Mouse (Mus musculus) kidney, adult 11 months (tissue): Measurements from ENCODE around the gene Polr3h.

ENCODE experiments used
- DNase-seq: peaks from one replicate; pipeline ENCODE4 v3.0.0; 2022

Gene Polr3h

DNA sequence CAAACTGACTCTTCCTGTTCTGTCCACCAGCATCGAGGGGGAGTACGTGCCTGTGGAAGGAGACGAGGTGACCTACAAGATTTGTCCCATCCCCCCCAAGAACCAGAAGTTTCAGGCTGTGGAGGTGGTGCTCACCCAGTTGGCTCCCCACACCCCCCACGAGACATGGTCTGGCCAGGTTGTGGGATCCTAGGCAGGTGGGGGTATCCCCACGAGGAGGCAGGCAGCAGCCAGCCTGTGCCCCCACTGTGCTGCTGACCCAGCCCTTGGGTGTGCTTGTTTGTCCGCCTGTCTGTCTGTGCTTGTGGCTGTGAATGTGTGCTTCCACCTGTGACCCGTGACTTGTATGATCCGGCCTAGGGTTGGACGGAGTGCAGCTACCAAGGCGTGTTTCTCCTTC is 23.0 kb upstream of the Polr3h start:
- no peak for DNase-seq

DNA sequence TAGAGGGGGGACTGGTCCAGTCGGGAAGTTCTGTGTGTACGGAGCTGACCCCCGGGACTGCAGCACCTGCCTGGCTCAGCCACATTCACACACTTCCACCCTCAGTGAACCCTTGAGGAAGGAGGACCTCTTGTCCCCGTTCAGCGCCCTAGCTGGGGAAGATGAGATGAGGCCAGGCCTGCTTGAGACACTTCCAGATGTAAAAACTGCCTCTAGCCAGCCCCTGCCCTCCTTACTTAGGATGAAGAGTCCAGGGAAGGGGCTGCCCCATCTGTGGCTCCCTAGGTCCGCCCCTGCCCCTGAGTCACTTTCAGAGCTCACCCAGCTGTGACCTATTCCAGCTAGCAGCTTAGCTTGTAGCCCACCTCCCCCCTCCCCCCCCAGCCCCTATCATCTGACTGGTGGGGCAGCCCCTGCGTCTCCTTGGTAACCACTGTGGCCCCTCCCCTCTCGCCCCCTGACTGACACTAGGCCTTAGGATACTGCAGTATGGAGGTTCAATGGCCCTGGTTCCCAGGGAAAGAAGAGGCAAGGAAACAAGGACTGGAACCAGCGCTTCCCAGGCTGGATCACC is 17.2 kb upstream of the Polr3h start:
- no peak for DNase-seq

DNA sequence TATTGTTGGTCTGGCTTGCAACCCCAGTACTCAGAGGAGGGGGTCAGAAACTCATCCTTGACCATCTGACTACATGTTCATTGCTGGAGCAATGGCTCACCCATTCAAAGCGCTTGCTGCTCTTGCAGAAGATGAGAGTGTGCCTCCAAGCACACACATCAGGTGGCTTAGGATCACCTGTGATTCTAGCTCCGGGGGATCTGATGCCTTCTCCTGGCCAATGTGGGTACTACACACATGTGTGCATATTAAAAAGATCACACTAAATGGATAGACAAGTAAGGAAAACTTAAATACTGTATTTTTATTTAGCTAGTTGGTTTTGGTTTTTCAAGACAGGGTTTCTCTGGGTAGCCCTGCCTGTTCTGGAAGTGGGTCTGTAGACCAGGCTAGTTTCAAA is 15.0 kb upstream of the Polr3h start:
- DNase-seq, result no peak

DNA sequence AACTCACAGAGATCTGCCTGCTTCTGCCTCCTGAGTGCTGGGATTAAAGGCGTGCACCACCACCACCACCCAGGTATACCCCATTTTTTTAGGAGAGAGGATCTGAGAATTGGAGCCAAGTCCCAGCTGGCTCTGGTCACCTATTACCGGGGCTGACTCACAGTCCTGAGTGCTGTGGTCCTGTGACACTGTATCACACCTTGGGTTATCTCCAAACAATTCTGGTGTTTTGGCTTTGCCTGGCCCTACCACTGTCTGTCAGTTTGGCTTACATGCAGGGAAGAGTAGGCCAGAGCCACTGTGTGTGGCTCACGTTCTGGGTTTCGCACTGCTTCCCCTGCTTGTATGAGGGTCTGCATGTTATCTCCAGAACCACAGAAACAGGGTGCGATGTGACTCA is 14.2 kb upstream of the Polr3h start:
- DNase-seq, result no peak

DNA sequence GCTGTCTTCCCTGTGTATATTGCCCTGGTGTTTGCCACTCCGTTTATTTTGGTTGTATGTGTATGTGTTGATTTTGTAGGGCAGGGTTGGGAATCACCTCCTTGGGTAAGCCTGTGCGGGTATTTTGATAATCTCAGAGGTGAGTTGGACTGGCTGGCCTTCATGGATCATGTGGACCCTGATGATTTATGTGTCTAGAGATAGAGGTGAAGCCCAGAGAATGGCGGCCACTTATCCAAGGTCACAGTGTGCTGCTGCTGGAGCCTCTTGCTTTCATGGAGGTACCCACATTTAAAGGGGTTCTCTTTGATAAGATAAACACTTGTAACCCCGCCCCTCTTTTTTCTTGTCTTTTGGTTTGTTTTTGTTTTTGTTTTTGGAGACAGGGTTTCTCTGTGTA is 13.7 kb upstream of the Polr3h start:
- DNase-seq, result no peak

DNA sequence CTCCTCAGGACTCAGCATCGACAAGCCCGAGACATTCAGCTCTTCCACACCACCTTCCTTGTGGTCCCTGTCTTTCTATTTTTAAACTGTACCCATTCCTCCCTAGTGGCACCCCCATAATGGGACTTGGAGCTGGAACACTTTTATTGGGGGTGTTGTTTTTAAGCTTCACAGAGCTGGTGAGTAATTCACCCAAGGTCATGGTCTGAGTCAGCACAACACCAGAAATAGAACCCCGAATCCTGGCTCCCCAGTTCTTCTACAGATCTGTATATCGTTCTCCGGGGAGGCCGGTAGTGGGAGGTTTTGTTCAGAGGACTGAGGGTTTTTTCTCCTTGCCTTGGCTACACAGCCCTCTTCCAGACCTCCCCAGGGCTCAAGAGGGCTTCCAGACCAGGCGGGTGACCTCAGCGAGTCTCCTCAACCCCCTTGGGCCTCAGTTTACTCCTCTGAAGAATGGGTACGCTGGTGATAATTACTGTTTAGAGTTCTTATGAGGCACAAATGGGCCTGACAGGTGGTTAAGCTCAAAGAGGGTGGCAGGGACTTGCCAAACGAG is 13.2 kb upstream of the Polr3h start:
- no peak for DNase-seq

DNA sequence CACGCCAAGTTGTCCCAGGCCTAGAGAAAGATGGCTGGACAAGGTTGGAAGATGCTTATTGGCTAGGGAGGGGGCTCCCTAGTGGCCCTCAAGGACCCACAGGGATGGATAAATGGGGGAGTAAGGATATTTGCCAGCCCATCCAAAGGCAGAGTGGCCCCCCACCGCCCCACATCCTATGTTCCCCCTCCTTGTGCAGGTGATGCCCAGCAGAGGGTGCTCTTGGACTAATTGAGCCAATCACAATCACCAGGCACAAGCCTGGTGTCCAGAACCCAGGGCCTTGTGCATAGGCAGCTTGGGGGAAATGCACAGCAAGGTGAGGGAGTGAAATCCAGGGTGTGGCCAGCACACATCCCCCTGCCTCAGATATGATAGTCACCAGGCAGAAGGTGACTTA is 12.2 kb upstream of the Polr3h start:
- DNase-seq, result no peak

DNA sequence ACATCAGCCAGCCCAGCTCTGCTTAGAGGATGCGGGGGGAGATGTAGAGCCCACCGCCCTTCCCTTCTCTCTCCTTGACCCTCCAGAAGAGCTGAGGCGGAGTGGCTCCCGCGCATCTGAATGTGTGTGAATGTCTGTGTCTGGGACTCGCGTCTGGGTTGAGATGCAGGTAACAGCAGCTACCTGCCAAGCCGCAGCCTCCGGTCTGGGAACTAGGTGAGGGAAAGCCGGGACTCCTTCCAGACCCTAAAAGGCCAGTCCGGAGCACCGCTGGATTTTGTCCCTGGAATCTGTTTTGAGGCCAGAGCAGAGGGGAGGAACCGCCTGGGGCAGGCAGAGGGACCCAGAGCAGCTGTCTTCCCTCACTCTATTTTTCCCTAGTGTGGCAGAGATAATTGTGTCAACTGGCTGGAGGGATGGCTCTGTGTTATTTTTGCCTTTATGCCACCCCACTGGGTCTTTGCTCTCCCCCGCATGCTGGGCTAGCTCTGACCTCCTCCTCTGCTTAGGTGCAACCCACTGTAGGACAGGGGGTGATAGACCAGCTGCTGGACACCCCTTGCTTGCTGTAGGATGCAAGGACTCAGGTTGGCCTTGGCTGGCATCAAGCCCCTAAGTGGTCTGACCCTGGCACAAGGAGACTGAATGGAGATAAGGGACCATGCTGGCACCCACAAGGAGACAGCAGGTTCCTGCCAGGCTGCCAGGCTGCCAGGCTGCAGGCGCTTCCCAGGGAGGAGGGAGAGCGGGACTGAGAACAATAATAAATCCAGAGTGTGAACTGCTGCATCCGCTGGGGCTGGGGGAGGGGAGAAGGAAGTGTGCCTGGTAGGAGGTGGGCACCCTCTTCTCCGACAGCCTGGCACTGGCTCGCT is 11.3 kb upstream of the Polr3h start:
- no peak for DNase-seq

DNA sequence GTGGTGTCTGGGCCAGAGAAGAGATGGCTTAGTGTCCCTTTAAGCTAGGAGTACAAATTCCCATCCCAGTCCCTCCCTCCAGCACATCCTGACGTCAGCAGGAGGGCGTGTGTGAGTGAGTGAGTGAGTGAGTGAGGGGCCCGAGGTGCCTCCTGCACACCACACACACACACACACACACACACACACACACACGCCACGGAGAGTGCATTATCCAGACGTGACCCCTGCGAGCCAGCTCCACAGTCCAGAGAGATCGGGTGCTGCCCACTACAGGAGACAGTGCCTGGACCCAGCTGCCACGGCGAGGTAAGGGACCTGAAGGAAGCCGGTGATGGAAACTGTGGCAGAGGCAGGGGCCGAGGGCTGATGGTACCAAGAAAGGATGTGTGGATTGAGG is 10.6 kb upstream of the Polr3h start, which contains the start of gene Csdc2:
Gene Csdc2 (plus strand): TSS at position 81 of the 400 bp plus-strand sequence.
- DNase-seq, result peak; percentile 49

DNA sequence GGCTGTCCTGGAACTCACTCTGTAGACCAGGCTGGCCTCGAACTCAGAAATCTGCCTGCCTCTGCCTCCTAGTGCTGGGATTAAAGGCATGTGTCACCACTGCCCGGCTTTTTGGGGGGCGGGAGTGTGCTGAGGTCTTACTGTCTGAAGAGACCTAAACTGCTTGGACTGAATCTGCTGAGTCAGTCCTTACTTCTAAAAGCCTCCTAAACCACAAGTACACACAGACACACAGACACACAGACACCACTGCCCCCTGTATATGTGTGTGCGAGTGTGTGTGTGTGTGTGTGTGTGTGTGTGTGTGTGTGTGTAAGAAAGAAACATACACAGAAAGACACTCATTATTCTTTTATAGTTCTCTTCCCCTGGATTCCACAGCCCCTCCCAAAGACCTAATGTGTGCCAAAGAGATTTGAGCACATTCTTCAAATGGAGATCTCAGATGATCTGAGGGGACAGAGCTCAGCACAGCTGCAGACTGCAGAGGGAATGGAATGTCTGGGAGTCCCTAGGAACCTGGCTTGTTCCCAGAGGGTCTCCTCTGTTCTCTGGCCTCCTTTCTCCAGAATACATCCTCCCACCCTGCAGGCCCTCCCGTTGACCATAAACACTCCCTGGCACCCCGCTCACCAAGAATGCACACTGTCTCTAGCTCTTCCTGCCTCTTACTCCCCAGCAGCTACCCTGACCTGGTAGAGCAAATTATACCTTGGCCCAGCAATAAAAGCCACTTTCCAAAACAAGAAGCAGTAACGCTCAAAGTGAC is 10.0 kb upstream of the Polr3h start:
- DNase-seq, result no peak

DNA sequence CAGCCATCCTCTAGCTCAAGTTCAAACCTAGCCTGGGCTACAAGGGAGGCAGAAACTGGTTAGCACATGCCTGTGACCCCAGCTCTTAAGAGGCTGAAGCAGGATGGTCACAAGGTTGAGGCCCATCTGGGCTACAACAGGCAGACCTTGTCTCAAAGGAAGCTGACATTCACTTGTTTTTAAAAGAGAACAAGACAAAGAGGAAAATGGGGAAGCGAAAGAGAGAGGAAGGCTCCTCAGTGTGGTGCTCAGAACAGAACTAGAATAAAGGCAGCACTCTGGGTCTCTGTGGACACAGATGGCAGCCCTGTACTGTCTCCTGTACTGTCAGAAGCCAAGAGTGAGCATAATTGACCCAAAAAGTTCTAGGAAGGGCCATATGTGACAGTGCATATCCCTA is 7.9 kb upstream of the Polr3h start:
- DNase-seq, result no peak

DNA sequence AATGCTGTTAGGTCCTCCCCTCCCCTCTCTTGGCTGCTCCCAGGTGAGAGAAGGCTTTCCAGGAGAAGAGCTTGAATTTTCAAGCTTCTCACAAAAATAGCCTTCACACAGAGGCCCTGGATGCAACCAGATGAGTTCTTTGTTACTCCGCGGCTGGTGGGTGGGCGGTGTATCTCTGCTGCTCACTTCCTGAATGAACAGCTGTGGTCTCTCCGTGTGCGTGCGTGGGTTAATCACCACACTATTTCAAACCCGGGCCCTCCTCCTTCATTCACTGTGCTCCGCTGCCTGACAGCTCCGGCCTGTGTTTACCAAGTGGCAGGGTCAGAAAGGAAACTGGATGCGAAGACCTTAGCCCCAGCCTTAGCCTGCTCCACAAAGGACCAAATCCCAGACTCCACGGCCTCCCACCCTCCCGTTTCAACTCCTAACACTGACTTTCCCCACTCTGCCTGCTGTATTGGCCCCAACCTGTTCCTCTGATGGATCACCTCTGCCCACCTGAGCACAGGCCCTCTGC is 7.0 kb upstream of the Polr3h start:
- no peak for DNase-seq

DNA sequence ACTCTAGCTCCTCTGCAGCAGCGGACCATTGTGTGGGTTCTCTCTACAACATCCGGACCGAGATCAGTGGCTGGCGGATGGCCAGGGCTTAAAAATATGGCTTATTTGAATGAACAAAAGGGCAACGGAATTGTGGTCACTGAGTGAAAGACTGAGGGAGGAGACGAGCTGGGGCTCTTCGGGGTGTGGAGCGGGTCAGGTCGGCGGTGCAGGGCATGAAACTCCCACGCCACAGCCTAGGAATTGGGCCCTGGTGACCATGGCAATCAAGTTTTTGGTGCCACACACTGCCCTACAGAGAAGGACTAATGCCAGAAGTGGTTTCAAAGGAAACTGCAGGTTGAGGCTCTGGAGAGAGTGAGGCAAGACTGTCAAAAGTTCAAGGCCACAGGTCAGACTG is 2.2 kb upstream of the Polr3h start:
- DNase-seq, result peak; percentile 69

DNA sequence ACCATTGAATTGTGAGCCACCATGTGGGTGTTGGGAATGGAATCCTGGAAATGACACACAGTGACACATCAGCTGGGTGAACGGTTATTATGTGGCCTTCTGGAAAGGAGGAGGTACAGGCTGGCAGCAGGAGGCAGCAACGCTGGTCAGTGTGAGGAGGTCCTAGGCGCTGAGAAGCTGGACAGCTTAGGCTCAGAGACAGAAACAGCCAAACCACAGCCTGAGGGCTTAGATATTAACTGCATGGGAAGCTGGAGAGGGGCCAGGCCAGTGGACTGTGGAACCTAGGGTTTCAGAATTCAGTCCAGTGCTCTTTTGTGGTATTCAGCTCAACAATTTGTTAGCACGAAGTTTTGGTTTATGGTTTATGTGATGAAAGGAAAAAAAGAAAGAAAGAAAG is 1.7 kb upstream of the Polr3h start:
- DNase-seq, result peak; percentile 86

DNA sequence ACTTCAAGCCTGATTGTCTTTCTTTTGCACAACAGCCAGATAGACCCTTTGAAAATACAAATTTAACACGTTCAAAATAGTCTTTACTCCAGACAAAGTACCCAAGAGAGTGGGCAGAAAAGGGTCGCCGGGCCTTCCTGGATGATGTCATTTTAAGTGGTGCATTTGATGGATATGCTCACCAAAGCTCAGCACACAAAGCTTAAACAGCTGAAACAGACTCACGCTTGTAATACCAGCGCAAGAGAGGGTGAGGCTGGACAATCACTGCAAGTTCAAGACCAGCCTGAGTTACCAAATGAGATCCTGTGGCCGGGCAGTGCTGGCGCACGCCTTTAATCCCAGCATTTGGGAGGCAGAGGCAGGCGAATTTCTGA is 394 bp upstream of the Polr3h start:
- no peak for DNase-seq

DNA sequence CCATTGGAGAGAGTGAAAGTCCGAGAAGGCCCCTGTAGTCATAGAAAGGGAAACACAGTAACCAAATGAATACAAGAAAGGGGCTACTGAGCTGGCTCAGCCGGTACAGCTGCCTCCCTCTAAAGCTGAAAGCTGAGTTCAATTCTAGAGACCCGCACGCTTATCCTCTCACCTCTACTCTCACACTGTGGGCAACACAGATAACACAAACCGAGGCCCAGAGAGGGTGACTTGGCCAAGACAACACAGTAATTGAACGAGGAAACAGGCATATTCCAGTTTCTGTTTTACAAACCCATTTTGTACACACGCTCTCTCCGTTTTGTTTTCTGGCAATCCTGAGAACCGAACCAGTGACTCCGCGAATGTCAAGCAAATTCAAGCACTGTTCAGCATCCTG is 1.1 kb downstream of the Polr3h start:
- no peak for DNase-seq

DNA sequence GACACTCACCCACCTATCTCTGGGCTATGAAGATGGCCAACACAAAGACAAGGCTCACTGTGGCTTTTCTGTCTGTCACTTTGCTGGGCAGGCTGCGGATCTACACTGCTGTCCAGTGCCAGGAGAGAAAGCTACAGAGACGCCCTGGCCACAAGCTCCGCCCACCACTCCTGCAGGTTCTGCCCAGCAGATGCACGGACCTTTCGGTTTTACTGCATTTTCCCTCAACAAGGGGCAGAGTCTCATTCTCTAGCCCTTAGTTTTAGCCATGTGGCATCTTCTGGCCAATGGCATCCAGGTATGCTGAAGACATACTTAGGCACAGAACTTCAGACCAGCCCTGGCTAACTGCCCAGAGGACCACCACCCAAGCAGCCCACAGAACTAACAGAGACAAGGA is 4.8 kb downstream of the Polr3h start:
- no peak for DNase-seq

DNA sequence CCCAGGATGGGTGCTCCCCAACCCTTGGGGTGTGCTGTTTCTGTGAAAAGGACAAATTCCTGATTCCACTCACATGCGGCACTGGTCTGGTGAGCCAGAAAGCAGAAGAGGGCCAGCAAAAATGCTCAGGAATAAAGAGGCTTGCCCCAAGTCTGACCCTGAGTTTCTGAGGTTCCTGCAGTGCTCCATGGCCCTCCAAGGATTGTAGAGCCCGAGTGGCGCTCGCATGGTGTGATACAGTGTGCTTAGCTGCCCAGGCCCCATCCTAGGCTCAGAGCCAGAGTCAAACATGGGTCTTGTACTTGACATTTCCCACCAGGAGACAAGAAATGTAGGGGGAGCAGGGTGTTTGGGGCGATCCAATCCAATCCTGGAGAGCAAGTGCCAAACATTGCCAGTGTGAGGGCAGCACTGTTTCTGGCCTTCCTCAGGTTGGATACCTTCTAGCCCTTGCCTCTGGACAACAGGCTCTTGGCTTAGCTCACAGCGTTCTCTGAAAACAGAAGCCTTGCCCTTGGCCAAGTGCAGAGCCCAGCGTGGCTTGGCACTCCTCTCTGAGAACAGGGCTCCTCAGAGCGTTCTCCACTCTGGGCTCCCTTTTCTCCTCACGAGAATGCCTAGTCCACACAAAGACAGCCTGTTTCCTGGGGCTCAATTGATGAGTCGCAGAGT is 5.4 kb downstream of the Polr3h start:
- DNase-seq, result no peak

DNA sequence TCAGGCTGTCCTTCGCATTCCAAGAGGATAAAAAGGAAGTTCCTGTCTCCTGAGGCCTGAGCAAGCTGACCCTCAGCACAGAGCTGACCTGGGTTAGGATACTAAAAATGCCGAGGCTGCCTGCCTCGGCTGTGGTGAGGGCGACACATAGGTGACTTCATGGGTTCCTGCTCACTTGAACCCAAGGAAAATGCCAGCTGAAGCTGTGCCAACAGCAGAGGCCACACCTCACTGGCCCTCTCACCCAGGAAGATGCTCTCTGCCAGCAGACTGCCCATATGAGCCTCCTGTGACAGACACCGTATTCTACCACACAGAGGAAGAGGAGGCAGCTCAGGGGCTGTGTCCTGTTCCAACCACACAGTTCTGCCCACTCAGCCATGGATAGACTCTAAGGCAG is 7.0 kb downstream of the Polr3h start:
- peak; percentile 66 for DNase-seq

DNA sequence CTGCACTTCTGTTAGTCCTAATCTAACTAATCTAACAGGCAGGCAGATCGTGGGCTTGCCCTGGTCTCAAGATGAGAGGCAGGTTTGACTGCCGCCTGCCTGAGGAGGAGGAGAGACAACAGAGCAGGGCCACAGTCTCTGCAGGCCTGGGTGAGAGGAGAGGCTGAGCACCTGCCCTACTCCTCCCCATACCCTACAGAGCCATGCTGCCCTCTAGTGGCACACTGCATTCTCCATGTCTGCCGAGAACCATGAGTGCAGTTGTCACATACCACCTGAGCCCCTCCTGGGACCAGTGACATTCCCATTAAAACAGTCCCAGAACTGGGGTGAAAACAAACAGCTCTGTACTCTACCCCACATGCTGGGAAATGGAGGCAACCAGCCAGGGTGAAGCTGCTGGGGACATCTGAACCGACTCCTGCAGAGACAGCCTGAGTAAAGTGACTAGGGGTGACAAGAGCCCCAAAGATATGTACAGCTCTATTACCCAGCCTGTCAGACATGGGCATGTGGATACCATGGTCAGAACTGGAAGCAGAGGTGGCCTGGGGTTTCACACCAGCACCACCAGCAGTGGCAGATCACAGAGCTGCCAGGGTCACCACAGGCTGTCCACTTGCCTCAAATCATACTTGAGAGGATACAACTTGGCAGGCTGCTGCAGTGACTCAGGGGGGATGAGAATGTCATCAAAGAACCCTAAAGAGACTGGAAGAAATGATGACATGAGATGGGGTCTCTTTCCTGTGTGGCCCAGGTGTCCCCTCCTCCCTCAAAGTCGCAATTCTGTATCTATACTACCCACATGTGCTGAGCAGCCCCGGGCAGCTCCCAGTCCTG is 8.2 kb downstream of the Polr3h start:
- DNase-seq, result peak; percentile 65

DNA sequence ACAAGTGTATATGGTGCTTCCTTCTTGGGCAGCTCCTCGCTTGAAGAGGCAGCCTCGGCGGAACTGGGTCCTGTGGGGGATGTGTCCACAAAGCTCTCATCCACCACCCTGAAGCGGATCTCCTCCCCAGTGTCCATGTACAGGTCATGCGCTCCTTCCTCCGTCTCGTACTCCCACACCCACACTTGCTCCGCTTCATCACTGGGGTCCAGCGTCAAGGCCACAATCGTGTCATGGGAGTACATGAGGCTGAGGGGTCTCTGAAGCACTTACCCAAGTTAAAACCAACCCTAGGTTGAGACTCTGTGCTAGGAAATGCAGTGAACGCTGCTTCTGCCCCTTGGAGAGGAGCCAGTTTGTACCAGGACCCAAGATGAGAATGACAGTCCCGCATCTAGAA is 8.8 kb downstream of the Polr3h start:
- no peak for DNase-seq

DNA sequence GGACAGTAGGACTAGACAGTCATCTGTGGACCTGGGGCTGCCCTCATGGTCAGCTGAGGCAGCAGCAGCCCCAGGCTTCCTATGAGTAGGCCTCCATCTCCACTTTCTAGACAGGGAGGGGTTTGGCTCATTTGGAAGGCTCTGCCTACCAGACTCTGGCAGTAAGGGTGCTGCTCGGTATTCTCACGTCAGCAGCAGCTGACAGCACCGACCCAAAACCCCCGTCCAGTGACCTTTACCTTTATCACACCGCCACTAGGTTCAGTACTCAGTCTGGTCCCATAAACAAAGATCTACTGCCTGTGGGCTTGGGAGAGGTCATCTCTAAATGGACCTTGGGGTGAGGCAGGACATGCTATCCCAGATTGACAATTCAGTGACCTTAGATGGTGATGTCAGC is 10.4 kb downstream of the Polr3h start:
- no peak for DNase-seq
